Mouse (Mus musculus) liver, embryonic 14.5 days (tissue): Measurements from ENCODE around the gene Pax7.

ENCODE experiments used
- CTCF ChIP-seq: IDR thresholded peaks from 2 replicates; pipeline ENCODE4 v1.5.1; 2016; ENCODE audit warnings: antibody characterized with exemption, low read depth, control low read depth
- EP300 ChIP-seq: IDR thresholded peaks from 2 replicates; pipeline ENCODE4 v1.6.1; 2016; ENCODE audit warnings: antibody characterized with exemption, low read depth

DNA sequence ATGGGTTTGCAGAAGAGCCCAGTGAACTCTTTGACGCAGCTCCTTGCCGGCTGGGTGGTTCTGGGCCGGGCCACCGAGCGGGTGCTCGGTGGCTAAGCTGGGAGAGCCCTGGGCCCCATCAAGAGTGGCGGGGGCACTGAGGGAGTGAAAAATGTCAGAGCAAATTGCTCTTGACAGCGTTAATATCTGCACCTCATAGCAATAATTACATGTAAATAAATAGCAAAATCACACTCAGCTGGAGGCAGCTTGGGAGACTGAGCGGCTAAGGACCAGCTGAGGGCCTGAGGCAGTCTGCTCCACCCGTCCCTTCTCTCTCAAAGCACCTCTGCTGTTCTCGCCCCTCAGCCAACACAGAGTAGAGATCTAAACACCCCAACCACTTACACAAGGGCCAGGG is 72.6 kb downstream of the Pax7 start:
- no peak for TF ChIP-seq CTCF
- no peak for TF ChIP-seq EP300
